Mouse (Mus musculus) heart, embryonic 12.5 days (tissue): Measurements from ENCODE around the gene Stard13. TPM values are rescaled to one million over a fixed set of nuclear protein-coding genes. Genes with fewer than 3 reads are reported as not detected.

Experiments used
- ATAC-seq: fragments of 200-750 bp; cut with Nextera tagmentation; 2 replicates; pipeline ENCODE4 v1.8.0; 2017; ENCODE audit warnings: moderate TSS enrichment, moderate library complexity; ENCODE audit not compliant: insufficient number of reproducible peaks, low FRiP score
- H3K27ac ChIP-seq: fragments of 300-500 bp; sonication (generic); 2 replicates; pipeline ENCODE4 v1.5.1; 2016; ENCODE audit warnings: mild to moderate bottlenecking, moderate library complexity; ENCODE audit not compliant: poor library complexity, severe bottlenecking
- H3K27me3 ChIP-seq: fragments of 300-500 bp; sonication (generic); replicated peaks from 2 replicates; pipeline ENCODE4 v1.6.1; 2016; ENCODE audit warnings: mild to moderate bottlenecking, moderate library complexity
- H3K36me3 ChIP-seq: fragments of 300-500 bp; sonication (generic); 2 replicates; pipeline ENCODE4 v1.6.1; 2016; ENCODE audit warnings: mild to moderate bottlenecking, moderate library complexity
- H3K4me1 ChIP-seq: fragments of 300-500 bp; sonication (generic); replicated peaks from 2 replicates; pipeline ENCODE4 v1.6.1; 2016; ENCODE audit warnings: mild to moderate bottlenecking
- H3K4me2 ChIP-seq: fragments of 300-500 bp; sonication (generic); 2 replicates; pipeline ENCODE4 v1.6.1; 2016; ENCODE audit warnings: mild to moderate bottlenecking, moderate library complexity
- H3K4me3 ChIP-seq: fragments of 300-500 bp; sonication (generic); 2 replicates; pipeline ENCODE4 v1.5.1; 2016; ENCODE audit warnings: mild to moderate bottlenecking
- H3K9ac ChIP-seq: fragments of 300-500 bp; sonication (generic); 2 replicates; pipeline ENCODE4 v1.6.1; 2016; ENCODE audit warnings: mild to moderate bottlenecking, moderate library complexity
- H3K9me3 ChIP-seq: fragments of 300-500 bp; sonication (generic); replicated peaks from 2 replicates; pipeline ENCODE4 v1.6.1; 2016; ENCODE audit warnings: mild to moderate bottlenecking, moderate library complexity
- WGBS: fragments of 180-500 bp; shearing (Covaris S2); methylation state at CpG from one replicate; pipeline ENCODE4 v1.1.7; 2016; 5-methylcytosine and 5-hydroxymethylcytosine counted together
- polyA plus RNA-seq: library from polyadenylated mRNA; unstranded; fragments of >200 nt; fragmentation: Nextera tagmentation; extraction: Ambion mirVana; gene quantifications from 2 replicates; pipeline ENCODE4 v1.2.1, GENCODE M21; 2016

The Stard13 gene
- polyA plus RNA-seq, 1 experiment from 2014 or later, result 3.2 TPM

GRCm38 (mm10) chr5:151020831-151021230, 212.8 kb downstream of the Stard13 start:
- H3K27me3 ChIP-seq, result no peaks in the 10 kb centered on the region
- peaks cover 18% of the 10 kb centered on the region; the same call in 1 of the 2 replicates for H3K4me1 ChIP-seq
- ATAC-seq, result 0 out of 2 replicates have a peak, but pooled peaks have one; percentile 36
- H3K9ac ChIP-seq, result no peak overlapping the region
- H3K9me3 ChIP-seq, result no peaks in the 10 kb centered on the region
- H3K27ac ChIP-seq, result no peak overlapping the region
- no peak overlapping the region for H3K4me3 ChIP-seq
- WGBS, result 65% methylated on average over 14 of the region's 14 CpGs
- no peaks in the 10 kb centered on the region for H3K36me3 ChIP-seq
- no peak overlapping the region for H3K4me2 ChIP-seq

DNA sequence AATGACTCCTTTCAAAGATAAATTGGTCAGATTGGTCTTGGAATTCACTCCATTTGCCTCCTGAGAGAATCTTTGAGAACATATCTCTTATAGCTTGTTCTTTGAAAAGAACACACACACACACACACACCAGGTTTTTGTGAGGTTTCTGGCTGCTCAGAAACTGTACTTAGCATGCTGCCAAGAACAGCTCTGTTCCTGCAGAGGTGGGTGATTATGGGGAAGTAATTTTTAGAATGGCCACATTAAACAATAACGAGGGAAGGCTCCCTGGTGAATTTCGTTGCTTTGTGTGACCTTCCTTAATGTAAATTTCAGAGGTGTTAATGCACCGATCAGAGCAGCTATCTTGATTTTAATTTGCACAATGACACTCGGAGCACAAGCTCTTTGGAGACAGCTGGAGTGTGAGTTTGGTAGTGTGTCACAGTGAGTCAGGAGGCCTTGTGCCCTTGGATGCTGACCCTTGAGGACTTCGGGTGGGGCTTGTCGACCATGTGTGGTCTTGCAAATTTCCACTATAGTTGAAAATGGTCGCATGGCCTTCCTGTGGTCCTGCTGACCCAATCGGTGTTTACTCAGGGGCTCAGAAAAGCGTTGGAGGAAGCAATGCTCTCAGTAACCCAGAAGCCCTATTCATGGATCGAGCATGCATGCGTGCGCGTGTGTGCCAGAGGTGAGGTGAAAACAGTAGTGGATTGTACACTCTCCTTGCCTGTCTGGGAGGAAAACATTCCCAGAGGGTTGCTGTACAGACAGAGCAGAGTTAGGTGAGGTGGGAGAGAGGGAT, 213.4 kb downstream of the Stard13 start:
- Histone ChIP-seq H3K9me3 (0 out of 2 replicates have a peak, but pooled peaks cover under 1% of the 10 kb centered on the region), H3K4me3 (no peak overlapping the region), H3K27ac (no peak overlapping the region), H3K4me2 (no peak overlapping the region), H3K4me1 (peaks cover 18% of the 10 kb centered on the region; the same call in 1 of the 2 replicates), H3K27me3 (no peaks in the 10 kb centered on the region), H3K36me3 (no peaks in the 10 kb centered on the region), H3K9ac (no peak overlapping the region)
- no peak for ATAC-seq
- WGBS, result 68% methylated on average over 13 of the region's 13 CpGs

GRCm38 (mm10) chr5:151018959-151019358, 214.7 kb downstream of the Stard13 start:
- H3K27ac ChIP-seq, result no peak overlapping the region
- H3K9ac ChIP-seq, result no peak overlapping the region
- H3K36me3 ChIP-seq, result no peaks in the 10 kb centered on the region
- no peaks in the 10 kb centered on the region for H3K27me3 ChIP-seq
- no peak overlapping the region for H3K4me3 ChIP-seq
- peaks cover 17% of the 10 kb centered on the region; the same call in 1 of the 2 replicates for H3K4me1 ChIP-seq
- WGBS, result 74% methylated on average over 5 of the region's 5 CpGs
- ATAC-seq, result no peak
- H3K9me3 ChIP-seq, result peaks cover 9% of the 10 kb centered on the region
- H3K4me2 ChIP-seq, result no peak overlapping the region

- H3K27ac ChIP-seq, result no peak overlapping the region
- H3K4me3 ChIP-seq, result no peak overlapping the region
- H3K9ac ChIP-seq, result no peak overlapping the region
- WGBS, result 71% methylated on average over 5 of the region's 5 CpGs
- no peak overlapping the region for H3K4me2 ChIP-seq
- H3K9me3 ChIP-seq, result peaks cover 14% of the 10 kb centered on the region
- ATAC-seq, result no peak
- H3K4me1 ChIP-seq, result peaks cover 12% of the 10 kb centered on the region; the same call in 1 of the 2 replicates
- no peaks in the 10 kb centered on the region for H3K36me3 ChIP-seq
- no peaks in the 10 kb centered on the region for H3K27me3 ChIP-seq
Measured at GRCm38 (mm10) chr5:151018450-151018849, 215.2 kb downstream of the Stard13 start.

DNA sequence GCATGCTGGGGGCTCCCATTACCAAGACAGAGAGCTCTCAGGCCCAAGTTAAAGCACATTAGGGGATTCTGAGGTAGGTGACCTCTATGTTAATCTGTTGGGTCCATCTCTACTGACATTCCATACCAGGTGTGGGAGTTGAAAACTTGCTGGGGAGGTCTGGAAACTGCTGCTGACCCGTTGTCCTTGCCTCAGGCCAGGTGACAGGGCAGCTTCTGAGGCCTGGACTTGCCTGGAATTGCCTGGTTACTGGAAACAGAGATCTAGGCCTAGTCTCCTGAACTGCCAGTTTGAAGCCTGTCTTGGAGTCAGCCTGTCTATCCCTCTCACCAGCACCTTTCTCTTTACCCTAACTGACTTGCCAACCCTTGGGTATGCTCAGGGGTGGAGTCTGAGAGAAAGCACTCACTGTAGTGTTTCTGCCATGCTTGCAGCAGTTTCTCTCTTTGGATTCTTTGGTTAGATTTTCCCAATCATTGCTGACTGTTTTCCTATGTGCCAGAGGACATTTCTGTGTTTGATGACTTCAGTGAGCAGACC, 229.3 kb downstream of the Stard13 start:
- H3K36me3 ChIP-seq, result no peaks in the 10 kb centered on the region
- no peak for ATAC-seq
- no peaks in the 10 kb centered on the region for H3K27me3 ChIP-seq
- no peak overlapping the region for H3K4me3 ChIP-seq
- 58% methylated on average over 1 of the region's 1 CpGs for WGBS
- no peak overlapping the region for H3K9ac ChIP-seq
- H3K4me1 ChIP-seq, result peaks cover 4% of the 10 kb centered on the region; the same call in 1 of the 2 replicates
- no peaks in the 10 kb centered on the region for H3K9me3 ChIP-seq
- H3K4me2 ChIP-seq, result no peak overlapping the region
- no peak overlapping the region for H3K27ac ChIP-seq

- H3K27ac ChIP-seq, result no peak overlapping the region
- no peak overlapping the region for H3K4me2 ChIP-seq
- no peak overlapping the region for H3K4me3 ChIP-seq
- no peak for ATAC-seq
- H3K4me1 ChIP-seq, result peaks cover 4% of the 10 kb centered on the region; the same call in 1 of the 2 replicates
- no peak overlapping the region for H3K9ac ChIP-seq
- 80% methylated on average over 4 of the region's 4 CpGs for whole genome bisulfite sequencing
- H3K36me3 ChIP-seq, result no peaks in the 10 kb centered on the region
- H3K9me3 ChIP-seq, result no peaks in the 10 kb centered on the region
- H3K27me3 ChIP-seq, result no peaks in the 10 kb centered on the region
Measured at GRCm38 (mm10) chr5:151002051-151002450, 231.6 kb downstream of the Stard13 start.

- Histone ChIP-seq H3K4me3 (no peak overlapping the region), H3K27ac (no peak overlapping the region), H3K9ac (no peak overlapping the region), H3K9me3 (no peaks in the 10 kb centered on the region), H3K4me1 (peaks cover 4% of the 10 kb centered on the region; the same call in 1 of the 2 replicates), H3K4me2 (no peak overlapping the region), H3K27me3 (no peaks in the 10 kb centered on the region), H3K36me3 (no peaks in the 10 kb centered on the region)
- WGBS, result 77% methylated on average over 7 of the region's 7 CpGs
- no peak for ATAC-seq
Measured at GRCm38 (mm10) chr5:151001111-151001510, 232.5 kb downstream of the Stard13 start.

GRCm38 (mm10) chr5:150996586-150996985, 237.1 kb downstream of the Stard13 start:
- H3K27ac ChIP-seq, result no peak overlapping the region
- no peaks in the 10 kb centered on the region for H3K27me3 ChIP-seq
- H3K36me3 ChIP-seq, result no peaks in the 10 kb centered on the region
- 56% methylated on average over 2 of the region's 2 CpGs for WGBS
- no peaks in the 10 kb centered on the region; the same call in 1 of the 2 replicates for H3K9me3 ChIP-seq
- no peak overlapping the region for H3K4me3 ChIP-seq
- ATAC-seq, result no peak; the same call in 1 of the 2 replicates
- H3K9ac ChIP-seq, result no peak overlapping the region
- no peak overlapping the region for H3K4me2 ChIP-seq
- H3K4me1 ChIP-seq, result peaks cover 4% of the 10 kb centered on the region; the same call in 1 of the 2 replicates

- Histone ChIP-seq H3K4me3 (no peak overlapping the region), H3K27me3 (no peaks in the 10 kb centered on the region), H3K9me3 (no peaks in the 10 kb centered on the region; the same call in 1 of the 2 replicates), H3K9ac (no peak overlapping the region), H3K4me1 (no peaks in the 10 kb centered on the region), H3K36me3 (no peaks in the 10 kb centered on the region), H3K4me2 (no peak overlapping the region), H3K27ac (no peak overlapping the region)
- 87% methylated on average over 7 of the region's 7 CpGs for WGBS
- ATAC-seq, result no peak
Measured at GRCm38 (mm10) chr5:150994096-150994495, 239.5 kb downstream of the Stard13 start.
